Mouse (Mus musculus): Measurements from ENCODE around the gene Cmss1. TPM values are rescaled to one million over a fixed set of nuclear protein-coding genes. Genes with fewer than 3 reads are reported as not detected.

Gene Cmss1
- polyA plus RNA-seq, 2 experiments = 6.0 to 23.0 TPM

- 69% methylated on average over 6 of the region's 6 CpGs for WGBS (ENCODE audit: insufficient replicate concordance)
- H3K27me3 ChIP-seq (ENCODE audit: control insufficient read depth, insufficient read depth, low read length) = no peaks in the 10 kb centered on the region
- ATAC-seq (ENCODE audit: insufficient read depth) (no peak), DNase-seq (ENCODE audit: low read depth in 3 of 3, low spot score in 3 of 3) (no peak)
- no peaks in the 10 kb centered on the region for H3K9me3 ChIP-seq (ENCODE audit: control insufficient read depth, low read length)
- no peak for TF ChIP-seq EP300 (IDR thresholded peaks at IDR 0.05; ENCODE audit: low read depth)
- no peak for TF ChIP-seq CTCF (IDR thresholded peaks at IDR 0.05; ENCODE audit: low read depth)
- no peak overlapping the region for H3K4me2 ChIP-seq (ENCODE audit: low read depth)
- H3K27ac ChIP-seq = no peak overlapping the region
- no peak overlapping the region for H3K4me3 ChIP-seq (ENCODE audit: insufficient read depth in 1 of 2, low read depth in 2 of 2, low read length in 2 of 2)
- H3K9ac ChIP-seq (replicated peaks) = no peak overlapping the region
- H3K4me1 ChIP-seq (replicated peaks; ENCODE audit: control insufficient read depth in 2 of 2, insufficient read depth in 2 of 2, low read length in 1 of 2) = no peaks in the 10 kb centered on the region
- no peaks in the 10 kb centered on the region for H3K36me3 ChIP-seq (replicated peaks; ENCODE audit: control insufficient read depth, insufficient read depth, low read depth)
Observed at GRCm38 (mm10) chr16:57353932-57354331, 252.7 kb downstream of the Cmss1 start.

GRCm38 (mm10) chr16:57353166-57353721 is 253.4 kb downstream of the Cmss1 start:
- 76% methylated on average over 11 of the region's 11 CpGs for WGBS (ENCODE audit: insufficient replicate concordance)
- no peaks in the 10 kb centered on the region for H3K4me1 ChIP-seq (replicated peaks; ENCODE audit: control insufficient read depth in 2 of 2, insufficient read depth in 2 of 2, low read length in 1 of 2)
- H3K4me2 ChIP-seq (ENCODE audit: low read depth) = no peak overlapping the region
- H3K9me3 ChIP-seq (ENCODE audit: control insufficient read depth, low read length) = no peaks in the 10 kb centered on the region
- no peaks in the 10 kb centered on the region for H3K27me3 ChIP-seq (ENCODE audit: control insufficient read depth, insufficient read depth, low read length)
- DNase-seq (ENCODE audit: low read depth in 3 of 3, low spot score in 3 of 3) (no peak), ATAC-seq (ENCODE audit: insufficient read depth) (no peak)
- no peak overlapping the region for H3K9ac ChIP-seq (replicated peaks)
- H3K4me3 ChIP-seq (ENCODE audit: insufficient read depth in 1 of 2, low read depth in 2 of 2, low read length in 2 of 2) = no peak overlapping the region
- no peaks in the 10 kb centered on the region for H3K36me3 ChIP-seq (replicated peaks; ENCODE audit: control insufficient read depth, insufficient read depth, low read depth)
- TF ChIP-seq EP300 (IDR thresholded peaks at IDR 0.05; ENCODE audit: low read depth) = no peak
- no peak for TF ChIP-seq CTCF (IDR thresholded peaks at IDR 0.05; ENCODE audit: low read depth)
- H3K27ac ChIP-seq = no peak overlapping the region

- no peaks in the 10 kb centered on the region for H3K27me3 ChIP-seq (ENCODE audit: control insufficient read depth, insufficient read depth, low read length)
- no peaks in the 10 kb centered on the region for H3K4me1 ChIP-seq (replicated peaks; ENCODE audit: control insufficient read depth in 2 of 2, insufficient read depth in 2 of 2, low read length in 1 of 2)
- ATAC-seq (ENCODE audit: insufficient read depth) = no peak
- no peaks in the 10 kb centered on the region for H3K9me3 ChIP-seq (ENCODE audit: control insufficient read depth, low read length)
- H3K36me3 ChIP-seq (replicated peaks; ENCODE audit: control insufficient read depth, insufficient read depth, low read depth) = no peaks in the 10 kb centered on the region
- WGBS (ENCODE audit: insufficient replicate concordance) = 76% methylated on average over 6 of the region's 6 CpGs
- H3K27ac ChIP-seq = no peak within 1 kb of the TSS
- H3K4me3 ChIP-seq (ENCODE audit: insufficient read depth in 1 of 2, low read depth in 2 of 2, low read length in 2 of 2) = no peak within 1 kb of the TSS
- no peak within 1 kb of the TSS for H3K9ac ChIP-seq (replicated peaks)
- TF ChIP-seq CTCF (IDR thresholded peaks at IDR 0.05; ENCODE audit: low read depth) = no peak
- no peak for TF ChIP-seq EP300 (IDR thresholded peaks at IDR 0.05; ENCODE audit: low read depth)
- DNase-seq (ENCODE audit: low read depth in 3 of 3, low spot score in 3 of 3) = no peak
- H3K4me2 ChIP-seq (ENCODE audit: low read depth) = no peak within 1 kb of the TSS
Observed at GRCm38 (mm10) chr16:57352751-57353150, 253.9 kb downstream of the Cmss1 start, which contains the start of gene Filip1l. Gene Filip1l, plus strand, starts transcription at chr16:57353093.

GRCm38 (mm10) chr16:57349689-57350088 is 257.0 kb downstream of the Cmss1 start:
- TF ChIP-seq CTCF (IDR thresholded peaks at IDR 0.05; ENCODE audit: low read depth) (no peak), EP300 (IDR thresholded peaks at IDR 0.05; ENCODE audit: low read depth) (no peak)
- H3K27me3 ChIP-seq (ENCODE audit: control insufficient read depth, insufficient read depth, low read length) = no peaks in the 10 kb centered on the region

GRCm38 (mm10) chr16:57349039-57349438 is 257.6 kb downstream of the Cmss1 start:
- H3K4me2 ChIP-seq (ENCODE audit: low read depth) = no peak overlapping the region

More at GRCm38 (mm10) chr16:57349689-57350088, 257.0 kb downstream of the Cmss1 start:
- Histone ChIP-seq H3K9ac (replicated peaks) (no peak overlapping the region), H3K4me3 (ENCODE audit: insufficient read depth in 1 of 2, low read depth in 2 of 2, low read length in 2 of 2) (no peak overlapping the region), H3K36me3 (replicated peaks; ENCODE audit: control insufficient read depth, insufficient read depth, low read depth) (no peaks in the 10 kb centered on the region), H3K9me3 (ENCODE audit: control insufficient read depth, low read length) (no peaks in the 10 kb centered on the region), H3K4me2 (ENCODE audit: low read depth) (no peak overlapping the region), H3K4me1 (replicated peaks; ENCODE audit: control insufficient read depth in 2 of 2, insufficient read depth in 2 of 2, low read length in 1 of 2) (no peaks in the 10 kb centered on the region), H3K27ac (no peak overlapping the region)
- DNase-seq (ENCODE audit: low read depth in 3 of 3, low spot score in 3 of 3) = no peak
- no peak for ATAC-seq (ENCODE audit: insufficient read depth)
- WGBS (ENCODE audit: insufficient replicate concordance) = 33% methylated on average over 3 of the region's 3 CpGs

More at GRCm38 (mm10) chr16:57349039-57349438, 257.6 kb downstream of the Cmss1 start:
- TF ChIP-seq CTCF (IDR thresholded peaks at IDR 0.05; ENCODE audit: low read depth) = no peak
- TF ChIP-seq EP300 (IDR thresholded peaks at IDR 0.05; ENCODE audit: low read depth) = no peak
- H3K27ac ChIP-seq = no peak overlapping the region
- no peaks in the 10 kb centered on the region for H3K4me1 ChIP-seq (replicated peaks; ENCODE audit: control insufficient read depth in 2 of 2, insufficient read depth in 2 of 2, low read length in 1 of 2)
- H3K9me3 ChIP-seq (ENCODE audit: control insufficient read depth, low read length) = no peaks in the 10 kb centered on the region
- WGBS (ENCODE audit: insufficient replicate concordance) = 66% methylated on average over 3 of the region's 3 CpGs
- ATAC-seq (ENCODE audit: insufficient read depth) = no peak
- DNase-seq (ENCODE audit: low read depth in 3 of 3, low spot score in 3 of 3) = no peak
- H3K36me3 ChIP-seq (replicated peaks; ENCODE audit: control insufficient read depth, insufficient read depth, low read depth) = no peaks in the 10 kb centered on the region
- no peaks in the 10 kb centered on the region for H3K27me3 ChIP-seq (ENCODE audit: control insufficient read depth, insufficient read depth, low read length)
- no peak overlapping the region for H3K4me3 ChIP-seq (ENCODE audit: insufficient read depth in 1 of 2, low read depth in 2 of 2, low read length in 2 of 2)
- no peak overlapping the region for H3K9ac ChIP-seq (replicated peaks)
